16 mouse cellular contexts compared by ENCODE assay signal in the genomic region with DNA sequence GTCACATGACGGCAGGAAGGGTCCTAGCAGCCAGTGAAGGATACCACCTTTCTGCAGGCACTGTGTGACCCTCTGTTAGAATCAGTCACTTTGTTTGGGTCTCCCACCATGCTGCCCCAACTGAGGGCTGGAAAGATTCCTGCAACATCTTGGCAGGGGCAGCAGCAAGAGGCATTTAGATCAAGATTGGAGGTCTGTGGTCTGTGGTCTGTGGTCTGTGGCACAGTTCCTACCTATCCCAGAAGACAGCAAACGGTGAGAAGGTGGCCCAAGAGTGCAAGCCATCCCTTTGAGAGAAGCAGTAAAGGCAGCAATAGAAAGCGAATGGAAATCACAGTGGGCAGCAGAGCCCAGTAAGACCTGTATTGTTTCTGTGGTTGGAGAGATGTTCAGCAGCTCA.
DNase-seq lines count a peak whose midpoint lies in the region.
"Had no signal": no experiment of that assay in that cellular context is flagged by ENCODE, and none has a peak within 500 bp of the region (broad histone marks: within the 10 kb centered on the region; RNA-seq: fewer than 3 reads in every experiment).

No protein-coding gene starts in this region.

- DNase-seq in 416B (ENCODE audit: low read depth) (peak; percentile 17), NIH3T3 (ENCODE audit: low read depth) (peak; percentile 29)
- peak; percentile 12 for DNase-seq in induced T-regulatory cell, adult 2 months (ENCODE audit: low read depth)
- peak; percentile 42 for DNase-seq in thymus, postnatal 4 days
- no peak for DNase-seq in cerebellum, adult 11 months
- DNase-seq in cerebellum, postnatal 10 days: no peak
- DNase-seq in frontal cortex, postnatal 25 days (ENCODE audit: low spot score in 2 of 2): no peak
- DNase-seq: adrenal gland, adult 8-10 months; cerebellum, adult 9-10 months; forebrain, postnatal 0 days; gastrocnemius, postnatal 10 days; heart, postnatal 36 days; kidney, adult 2 months; kidney, postnatal 36 days; liver, postnatal 0 days; lung, postnatal 36 days had no signal

Comparison
In these comparisons a context has a peak if more than half of its experiments do, and no peak if none do; other contexts are left out.
1. DNase-seq: peak in 416B (single experiment), NIH3T3 (single experiment), induced T-regulatory cell, adult 2 months (single experiment) and thymus, postnatal 4 days (single experiment); none in cerebellum, adult 11 months (single experiment), cerebellum, postnatal 10 days (0 of 2) and frontal cortex, postnatal 25 days (0 of 2).